ENCODE assay signal across 9 mouse cellular contexts in genomic region chr8:89026139-89026520, GRCm38 (mm10). TPM values are rescaled to one million over a fixed set of nuclear protein-coding genes. Genes with fewer than 3 reads are reported as not detected.
DNase-seq lines count a peak whose midpoint lies in the region; ATAC-seq and TF ChIP-seq lines count a peak whose summit lies in the region.
"Had no signal": no experiment of that assay in that cellular context is flagged by ENCODE, and none has a peak within 500 bp of the region (broad histone marks: within the 10 kb centered on the region; RNA-seq: fewer than 3 reads in every experiment).

No protein-coding gene starts in this region.

- WGBS in heart, embryonic 11.5 days (ENCODE audit: insufficient replicate concordance) = 9% methylated on average over 12 of the region's 13 CpGs
- WGBS in forebrain, postnatal 0 days = 15% methylated on average over 11 of the region's 13 CpGs
- WGBS in liver, embryonic 15.5 days (ENCODE audit: insufficient replicate concordance) = 30% methylated on average over 12 of the region's 13 CpGs

- no peak for ATAC-seq in heart, embryonic 11.5 days (replicated peaks; ENCODE audit: insufficient number of reproducible peaks, low FRiP score, low TSS enrichment)
- no peak for ATAC-seq in forebrain, postnatal 0 days
- no peak for ATAC-seq in liver, embryonic 15.5 days (ENCODE audit: insufficient read depth)
- ATAC-seq in activated CD4-positive, CD25-positive, alpha-beta regulatory T cell, adult 4 months = no peak

- H3K36me3 ChIP-seq in heart, embryonic 11.5 days (ENCODE audit: control insufficient read depth, insufficient read depth, low read length) = peaks cover 3% of the 10 kb centered on the region; the same call in 1 of the 2 replicates
- H3K36me3 ChIP-seq in ES-Bruce4 (ENCODE audit: control insufficient read depth, insufficient read depth, low read length, poor library complexity, severe bottlenecking) = peaks cover 35% of the 10 kb centered on the region
- H3K36me3 ChIP-seq in forebrain, postnatal 0 days (ENCODE audit: insufficient read depth) = peaks cover 6% of the 10 kb centered on the region; the same call in 1 of the 2 replicates
- H3K36me3 ChIP-seq in liver, embryonic 15.5 days (replicated peaks) = no peaks in the 10 kb centered on the region

- peak overlapping the region; percentile 88 for H3K4me2 ChIP-seq in heart, embryonic 11.5 days
- peak overlapping the region; percentile 60 for H3K4me2 ChIP-seq in forebrain, postnatal 0 days (ENCODE audit: low read depth)
- H3K4me2 ChIP-seq in liver, embryonic 15.5 days = peak overlapping the region; percentile 50; the same call in 1 of the 2 replicates

- no peak for TF ChIP-seq POLR2A in ES-Bruce4 (IDR thresholded peaks at IDR 0.05; ENCODE audit: insufficient read depth, low read length)

- peak overlapping the region; percentile 46 for H3K27ac ChIP-seq in heart, embryonic 11.5 days (ENCODE audit: low read depth, low read length)
- peak overlapping the region; percentile 37 for H3K27ac ChIP-seq in ES-Bruce4 (ENCODE audit: insufficient read depth, low read length)
- H3K27ac ChIP-seq in forebrain, postnatal 0 days (ENCODE audit: low read depth, low read length) = no peak overlapping the region
- H3K27ac ChIP-seq in liver, embryonic 15.5 days (replicated peaks) = no peak overlapping the region

- no peak for DNase-seq in heart, postnatal 10 days
- no peak for DNase-seq in forebrain, postnatal 0 days
- no peak for DNase-seq in left cerebral cortex, adult 8-10 months (ENCODE audit: low spot score in 2 of 2)
- no peak for DNase-seq in layer of hippocampus, postnatal 36 days
- DNase-seq: adrenal gland, postnatal 36 days had no signal

- intact Hi-C loops in heart, postnatal 10 days (cut with DNase I) = no loop called here

- H3K4me3 ChIP-seq in heart, embryonic 11.5 days (ENCODE audit: low read depth, low read length) = peak overlapping the region; percentile 46
- H3K4me3 ChIP-seq in ES-Bruce4 (ENCODE audit: low read depth, low read length) = peak overlapping the region; percentile 17
- H3K4me3 ChIP-seq in forebrain, postnatal 0 days (ENCODE audit: low read depth, low read length) = peak overlapping the region; percentile 25
- peak overlapping the region; percentile 38; the same call in 1 of the 2 replicates for H3K4me3 ChIP-seq in liver, embryonic 15.5 days (replicated peaks)

- no peaks in the 10 kb centered on the region for H3K27me3 ChIP-seq in heart, embryonic 11.5 days (ENCODE audit: control insufficient read depth, insufficient read depth, low read length)
- no peaks in the 10 kb centered on the region for H3K27me3 ChIP-seq in ES-Bruce4 (ENCODE audit: control insufficient read depth, insufficient read depth, low read length, poor library complexity, severe bottlenecking)
- peaks cover 3% of the 10 kb centered on the region; the same call in 1 of the 2 replicates for H3K27me3 ChIP-seq in forebrain, postnatal 0 days (ENCODE audit: insufficient read depth, low read length)
- H3K27me3 ChIP-seq in liver, embryonic 15.5 days = peaks cover 18% of the 10 kb centered on the region

- H3K9me3 ChIP-seq in heart, embryonic 11.5 days (replicated peaks; ENCODE audit: control insufficient read depth, low read length) = no peaks in the 10 kb centered on the region
- no peaks in the 10 kb centered on the region for H3K9me3 ChIP-seq in ES-Bruce4 (replicated peaks; ENCODE audit: control insufficient read depth, insufficient read depth, low read length, poor library complexity, severe bottlenecking)
- H3K9me3 ChIP-seq in forebrain, postnatal 0 days (ENCODE audit: low read length) = no peaks in the 10 kb centered on the region
- H3K9me3 ChIP-seq in liver, embryonic 15.5 days (replicated peaks) = no peaks in the 10 kb centered on the region

- H3K4me1 ChIP-seq in heart, embryonic 11.5 days (ENCODE audit: control insufficient read depth, insufficient read depth, low read length) = peaks cover 14% of the 10 kb centered on the region
- H3K4me1 ChIP-seq in ES-Bruce4 (ENCODE audit: control insufficient read depth, insufficient read depth, low read length) = peaks cover 5% of the 10 kb centered on the region
- H3K4me1 ChIP-seq in forebrain, postnatal 0 days (ENCODE audit: insufficient read depth) = no peaks in the 10 kb centered on the region; the same call in 1 of the 2 replicates
- H3K4me1 ChIP-seq in liver, embryonic 15.5 days (replicated peaks) = 0 out of 2 replicates have a peak, but pooled peaks cover 9% of the 10 kb centered on the region

- no peak for TF ChIP-seq CTCF in ES-Bruce4 (IDR thresholded peaks at IDR 0.05; ENCODE audit: low read depth, low read length)
- TF ChIP-seq CTCF in forebrain, postnatal 0 days (IDR thresholded peaks at IDR 0.05; ENCODE audit: low read depth) = no peak

- TF ChIP-seq EP300 in ES-Bruce4 (IDR thresholded peaks at IDR 0.05; ENCODE audit: insufficient read depth, low read depth, low read length) = 0 out of 2 replicates have a peak, but pooled peaks have one; percentile 2

- H3K9ac ChIP-seq in heart, embryonic 11.5 days (ENCODE audit: low read depth, low read length) = peak overlapping the region; percentile 52
- H3K9ac ChIP-seq in ES-Bruce4 (ENCODE audit: low read depth, poor library complexity, severe bottlenecking) = peak overlapping the region; percentile 58
- H3K9ac ChIP-seq in forebrain, postnatal 0 days = no peak overlapping the region
- no peak overlapping the region for H3K9ac ChIP-seq in liver, embryonic 15.5 days

RNA-seq across cellular contexts. Expression of gene Sall1, which starts 17.8 kb away (rescaled TPM):
- 7.7 TPM in 2 replicates for polyA plus RNA-seq in heart, embryonic 11.5 days (2014; fragmentation: Nextera tagmentation; extraction: Ambion mirVana)
- 1 to 10 TPM; 2.0 to 2.8 TPM for total RNA-seq in heart, postnatal 10 days (2021)
- polyA plus RNA-seq in ES-Bruce4 (2011; ENCODE audit: insufficient read depth, insufficient read length, low read depth, missing spikeins) = 58.9 and 60.4 TPM in 2 replicates
- 9.3 and 11.1 TPM in 2 replicates for total RNA-seq in forebrain, postnatal 0 days (2014; rRNA removed)
- polyA plus RNA-seq in forebrain, postnatal 0 days (2015; fragmentation: Nextera tagmentation; extraction: Ambion mirVana) = 3.1 and 4.7 TPM in 2 replicates
- 0.99 and 1.0 TPM in 2 replicates for polyA plus RNA-seq in liver, embryonic 15.5 days (2015; fragmentation: Nextera tagmentation; extraction: Ambion mirVana)
- polyA plus RNA-seq in activated CD4-positive, CD25-positive, alpha-beta regulatory T cell, adult 4 months (2017; shearing (Covaris generic)) = not detected
- 10 to 100 TPM; 14.2 to 19.3 (median 16.6) TPM for total RNA-seq in left cerebral cortex, adult 8-10 months (2022)
- 10 to 100 TPM; 11.8 to 13.9 TPM for total RNA-seq in layer of hippocampus, postnatal 36 days (2021)
- total RNA-seq: adrenal gland, postnatal 36 days had no signal

Comparison
In these comparisons a context has a peak if more than half of its experiments do, and no peak if none do; other contexts are left out.
1. H3K27ac ChIP-seq: peak in heart, embryonic 11.5 days (single experiment) and ES-Bruce4 (single experiment); none in forebrain, postnatal 0 days (single experiment) and liver, embryonic 15.5 days (single experiment).
2. H3K9ac ChIP-seq: peak in heart, embryonic 11.5 days (single experiment) and ES-Bruce4 (single experiment); none in forebrain, postnatal 0 days (single experiment) and liver, embryonic 15.5 days (single experiment).
3. Peak in every context shown above with its lines, with median percentiles within 50 percentile points of each other: H3K4me2 ChIP-seq and H3K4me3 ChIP-seq.